Mouse (Mus musculus) CH12.LX (cell line): ENCODE data around the gene AI837181.

Experiments
- CHD2 ChIP-seq: IDR thresholded peaks from 2 replicates; pipeline ENCODE4 v1.6.1; 2011; ENCODE audit warnings: low read length, improper control_type of control experiment
- ELF1 ChIP-seq: IDR thresholded peaks from 2 replicates; pipeline ENCODE4 v1.6.1; 2014; ENCODE audit warnings: low read depth, mild to moderate bottlenecking, inconsistent platforms, low read length, improper control_type of control experiment
- EP300 ChIP-seq: IDR thresholded peaks from 2 replicates; pipeline ENCODE4 v1.6.1; 2011; ENCODE audit warnings: low read length, improper control_type of control experiment
- HCFC1 ChIP-seq: IDR thresholded peaks from 2 replicates; pipeline ENCODE4 v1.6.1; 2012; ENCODE audit warnings: low read depth, mild to moderate bottlenecking, inconsistent platforms, low read length, improper control_type of control experiment
- JUND ChIP-seq: conservative IDR thresholded peaks from 2 replicates; pipeline ENCODE4 v1.6.1; 2011; ENCODE audit warnings: low read depth, low read length, improper control_type of control experiment
- MAZ ChIP-seq: IDR thresholded peaks from 2 replicates; pipeline ENCODE4 v1.6.1; 2012; ENCODE audit warnings: low read depth, mild to moderate bottlenecking, inconsistent platforms, low read length, improper control_type of control experiment, moderate library complexity
- POLR2A ChIP-seq: IDR thresholded peaks from 2 replicates; pipeline ENCODE4 v1.6.1; 2011; ENCODE audit warnings: low read depth, mild to moderate bottlenecking, improper control_type of control experiment, low read length
- POLR2AphosphoS2 ChIP-seq: IDR thresholded peaks from 2 replicates; pipeline ENCODE4 v1.6.1; 2011; ENCODE audit warnings: low read depth, low read length, improper control_type of control experiment
- ZC3H11A ChIP-seq: IDR thresholded peaks from 2 replicates; pipeline ENCODE4 v1.6.1; 2012; ENCODE audit warnings: low read depth, mild to moderate bottlenecking, inconsistent platforms, low read length, improper control_type of control experiment

DNA sequence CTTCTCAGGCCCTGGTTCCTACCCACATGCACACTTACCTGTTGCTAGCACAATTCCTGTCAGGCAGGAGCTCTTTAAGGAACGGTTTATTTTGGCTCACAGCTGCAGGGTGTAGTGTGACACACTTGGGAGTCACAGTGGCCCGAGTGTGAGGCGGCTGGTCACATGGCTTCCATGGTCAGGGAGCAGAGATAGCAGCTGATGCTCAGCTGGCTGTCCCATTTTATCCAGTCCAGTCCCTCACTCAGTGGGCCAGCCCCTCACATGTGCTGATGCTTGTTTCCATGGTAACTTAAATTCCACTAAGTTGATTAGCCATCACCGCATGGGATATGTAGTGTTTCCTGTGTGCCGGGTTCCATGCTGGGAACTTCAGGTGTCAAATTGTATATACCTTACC lies 13.0 kb upstream of the AI837181 start:
- TF ChIP-seq MAZ = no peak
- no peak for TF ChIP-seq EP300
- no peak for TF ChIP-seq POLR2AphosphoS2
- TF ChIP-seq ZC3H11A = no peak
- no peak for TF ChIP-seq POLR2A
- no peak for TF ChIP-seq HCFC1
- TF ChIP-seq ELF1 = no peak
- TF ChIP-seq JUND = no peak
- TF ChIP-seq CHD2 = no peak
